Mouse (Mus musculus) ES-E14 (cell line): ENCODE measurements at regions not wholly inside any gene's neighbourhood (a gene's known extent, or its start where the extent isn't known, plus 50 kb on each side); places are given as distances from the start of the nearest gene placed in this dataset.

Experiments used
- DNase-seq: peaks from one replicate; pipeline ENCODE4 v3.0.0-alpha.2; 2013; ENCODE audit warnings: low read depth, low spot score
- H3K27ac ChIP-seq: 2 replicates; pipeline ENCODE4 v1.5.1; 2012; ENCODE audit warnings: low read depth, mild to moderate bottlenecking, low read length, moderate library complexity, mixed read lengths; ENCODE audit not compliant: poor library complexity, insufficient read depth, severe bottlenecking
- H3K36me3 ChIP-seq: 2 replicates; pipeline ENCODE4 v1.6.1; 2012; ENCODE audit warnings: mild to moderate bottlenecking, low read length, moderate library complexity, mixed read lengths; ENCODE audit not compliant: control insufficient read depth, poor library complexity, insufficient read depth, severe bottlenecking
- H3K4me1 ChIP-seq, 2 experiments: fragments of 150-350 bp in 1 of 2; sonication (generic) in 1 of 2; 2 replicates each; pipeline ENCODE4 v1.6.1; 2012; ENCODE audit warnings: low read length in 2 of 2, mild to moderate bottlenecking in 1 of 2, mixed read lengths in 1 of 2; ENCODE audit not compliant: control insufficient read depth in 2 of 2, insufficient read depth in 2 of 2, poor library complexity in 1 of 2
- H3K4me3 ChIP-seq, 2 experiments: fragments of 150-350 bp in 1 of 2; sonication (generic) in 1 of 2; 2 replicates each; pipeline ENCODE4 v1.5.1; 2012; ENCODE audit warnings: low read length in 2 of 2, low read depth in 1 of 2, mild to moderate bottlenecking in 1 of 2, mixed read lengths in 1 of 2; ENCODE audit not compliant: insufficient read depth in 1 of 2, poor library complexity in 1 of 2, severe bottlenecking in 1 of 2
- H3K9ac ChIP-seq: 2 replicates; pipeline ENCODE4 v1.6.1; 2012; ENCODE audit warnings: low read depth, mild to moderate bottlenecking, low read length, mixed read lengths; ENCODE audit not compliant: poor library complexity, insufficient read depth, severe bottlenecking
- H3K9me3 ChIP-seq: fragments of 150-350 bp; sonication (generic); 2 replicates; pipeline ENCODE4 v1.6.1; 2012; ENCODE audit warnings: low read depth, mild to moderate bottlenecking, low read length; ENCODE audit not compliant: control insufficient read depth, insufficient read depth
- CHD2 ChIP-seq: IDR thresholded peaks from 2 replicates; pipeline ENCODE4 v1.6.1; 2014; ENCODE audit warnings: mild to moderate bottlenecking, low read depth, low read length, inconsistent platforms
- HCFC1 ChIP-seq: IDR thresholded peaks from 2 replicates; pipeline ENCODE4 v1.6.1; 2012; ENCODE audit warnings: low read length, inconsistent platforms, borderline replicate concordance; ENCODE audit not compliant: insufficient read depth
- MAFK ChIP-seq: IDR thresholded peaks from 2 replicates; pipeline ENCODE4 v1.6.1; 2014; ENCODE audit warnings: mild to moderate bottlenecking, low read depth, low read length, inconsistent platforms; ENCODE audit not compliant: insufficient read depth
- ZC3H11A ChIP-seq: IDR thresholded peaks from 2 replicates; pipeline ENCODE4 v1.6.1; 2012; ENCODE audit warnings: low read depth, mild to moderate bottlenecking, inconsistent platforms, low read length, borderline replicate concordance
- ZNF384 ChIP-seq: IDR thresholded peaks from 2 replicates; pipeline ENCODE4 v1.6.1; 2012; ENCODE audit warnings: low read depth, low read length, inconsistent platforms
- in situ Hi-C, 2 experiments: fragments of 600-800 bp; cut with MboI; formaldehyde crosslinking; loops; one replicate each; pipeline ENCODE4 v1.15.1; 2025; ENCODE audit warnings: low sequenced_read_pairs in 2 of 2, inconsistent platforms in 1 of 2; ENCODE audit not compliant: unreplicated experiment in 2 of 2

DNA sequence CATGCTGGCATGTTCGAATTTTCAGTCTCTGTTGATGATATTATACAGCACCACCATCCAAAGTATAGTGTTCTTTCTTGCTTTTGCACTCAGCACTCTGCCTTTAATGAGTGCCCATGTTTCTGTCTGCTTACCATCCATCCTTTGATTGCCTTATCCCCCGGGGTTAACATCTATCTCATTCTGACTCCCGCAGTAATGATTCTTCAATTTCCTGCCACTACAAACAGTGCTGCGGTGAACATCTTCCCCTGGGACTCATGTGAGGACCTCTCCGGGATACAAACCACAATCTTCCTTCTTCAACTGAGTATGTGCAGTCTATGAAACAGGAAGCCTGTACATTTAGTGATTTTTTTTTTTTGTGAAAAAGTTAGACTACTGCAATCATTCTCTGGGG, 131.8 kb upstream of the Tmpo start:
- H3K9ac ChIP-seq, result no peak overlapping the region
- H3K4me3 ChIP-seq, result no peak overlapping the region
- in situ Hi-C loops, result no loop called here
- no peaks in the 10 kb centered on the region for H3K9me3 ChIP-seq
- H3K27ac ChIP-seq, result no peak overlapping the region
- no peak for TF ChIP-seq MAFK
- TF ChIP-seq ZC3H11A, result no peak
- no peak for TF ChIP-seq ZNF384
- TF ChIP-seq CHD2, result no peak
- no peak for TF ChIP-seq HCFC1
- H3K36me3 ChIP-seq, result no peaks in the 10 kb centered on the region
- H3K4me1 ChIP-seq, result no peaks in the 10 kb centered on the region
- no peak for DNase-seq

DNA sequence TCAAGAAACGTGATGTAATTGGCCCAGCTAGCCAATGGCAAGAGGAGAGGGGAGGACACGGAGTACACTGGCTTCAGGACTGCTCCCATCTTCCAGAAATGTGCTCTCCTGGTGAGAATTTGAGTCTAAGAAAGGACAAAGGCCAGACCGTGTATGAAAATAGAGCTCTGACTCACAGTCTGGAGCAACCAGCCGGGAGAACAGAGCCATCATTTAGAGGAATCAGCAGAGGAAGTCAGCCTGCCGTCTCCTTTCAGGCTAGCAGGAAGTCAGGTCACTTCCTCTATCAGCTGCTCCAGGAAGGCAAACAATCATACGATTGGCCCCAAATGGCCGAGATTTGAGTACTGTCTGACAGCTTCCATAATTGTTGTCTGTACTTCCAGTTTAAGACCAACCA, 119.0 kb upstream of the Tmpo start:
- H3K9ac ChIP-seq, result no peak overlapping the region
- H3K27ac ChIP-seq, result no peak overlapping the region
- in situ Hi-C loops, result no loop called here

GRCm38 (mm10) chr10:91297792-91298460, 116.8 kb upstream of the Tmpo start:
- in situ Hi-C loops, result no loop called here
- Histone ChIP-seq H3K36me3 (no peaks in the 10 kb centered on the region), H3K4me1 (no peaks in the 10 kb centered on the region), H3K9me3 (no peaks in the 10 kb centered on the region), H3K4me3 (no peak overlapping the region), H3K9ac (no peak overlapping the region), H3K27ac (no peak overlapping the region)
- TF ChIP-seq ZC3H11A, result peak; percentile 71
- no peak for TF ChIP-seq MAFK
- DNase-seq, result peak; percentile 51

More for the DNA sequence above, 119.0 kb upstream of the Tmpo start:
- no peaks in the 10 kb centered on the region for H3K4me1 ChIP-seq
- no peaks in the 10 kb centered on the region for H3K9me3 ChIP-seq
- no peak overlapping the region for H3K4me3 ChIP-seq
- TF ChIP-seq ZNF384 (no peak), CHD2 (no peak), HCFC1 (no peak), MAFK (no peak), ZC3H11A (no peak)
- H3K36me3 ChIP-seq, result no peaks in the 10 kb centered on the region
- DNase-seq, result no peak

DNA sequence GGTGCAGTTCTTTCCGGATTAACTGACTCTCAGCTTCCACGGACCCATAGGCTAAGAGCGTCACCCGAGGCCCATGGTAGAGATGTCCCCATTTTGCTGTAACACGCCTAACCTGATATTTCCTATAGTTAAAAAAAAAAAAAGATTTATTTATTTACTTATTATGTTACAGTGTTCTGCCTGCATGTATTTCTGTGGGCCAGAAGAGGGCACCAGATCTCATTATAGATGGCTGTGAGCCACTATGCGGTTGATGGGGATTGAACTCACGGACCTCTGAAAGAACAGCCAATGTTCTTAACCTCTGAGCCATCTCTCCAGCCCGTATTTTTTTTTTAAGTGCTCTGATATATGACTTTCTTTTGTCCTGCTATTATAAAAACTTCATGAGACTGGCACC, 114.2 kb upstream of the Tmpo start:
- H3K27ac ChIP-seq, result no peak overlapping the region
- DNase-seq, result no peak
- H3K4me1 ChIP-seq, result no peaks in the 10 kb centered on the region
- H3K36me3 ChIP-seq, result no peaks in the 10 kb centered on the region
- H3K4me3 ChIP-seq, result no peak overlapping the region
- in situ Hi-C loops, result no loop called here
- TF ChIP-seq ZNF384 (0 out of 2 replicates have a peak, but pooled peaks have one; percentile 35), ZC3H11A (no peak)
- H3K9me3 ChIP-seq, result no peaks in the 10 kb centered on the region
- H3K9ac ChIP-seq, result no peak overlapping the region

DNA sequence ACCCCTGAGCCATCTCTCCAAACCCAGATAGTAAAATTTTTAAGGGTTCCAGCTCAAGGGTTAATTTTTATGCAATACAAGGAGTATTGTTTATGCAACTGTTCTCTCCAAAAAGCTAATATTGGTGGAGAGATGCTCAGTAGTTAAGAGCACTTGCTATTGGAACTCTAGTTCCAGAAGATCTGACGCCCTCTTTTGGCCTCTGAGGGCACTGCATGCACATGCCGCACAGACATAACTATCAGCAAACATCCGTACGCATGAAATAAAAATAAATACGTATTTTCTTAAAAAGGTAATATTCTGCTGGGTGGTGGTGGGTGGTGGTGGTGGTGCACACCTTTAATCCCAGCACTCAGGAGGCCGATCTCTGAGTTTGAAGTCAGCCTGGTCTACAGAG, 112.1 kb upstream of the Tmpo start:
- in situ Hi-C loops, result no loop called here
- TF ChIP-seq ZNF384, result no peak
- TF ChIP-seq HCFC1, result no peak
- no peak for TF ChIP-seq MAFK
- no peak for TF ChIP-seq ZC3H11A
- no peak for TF ChIP-seq CHD2

More for the DNA sequence above, 112.1 kb upstream of the Tmpo start:
- no peaks in the 10 kb centered on the region for H3K36me3 ChIP-seq
- no peak overlapping the region for H3K9ac ChIP-seq
- no peaks in the 10 kb centered on the region for H3K4me1 ChIP-seq
- H3K9me3 ChIP-seq, result no peaks in the 10 kb centered on the region
- no peak overlapping the region for H3K4me3 ChIP-seq
- H3K27ac ChIP-seq, result no peak overlapping the region
- DNase-seq, result no peak
